Mouse (Mus musculus) left cerebral cortex, adult 18-20 months (tissue): ENCODE measurements at regions not wholly inside any gene's neighbourhood (a gene's known extent, or its start where the extent isn't known, plus 50 kb on each side); places are given as distances from the start of the nearest gene placed in this dataset.
A peak's percentile ranks its signal among the peaks of the same experiment; 100 is the strongest.

Experiments used
- DNase-seq, 2 experiments: peaks; one replicate each; pipeline ENCODE4 v3.0.0; 2021 to 2022; ENCODE audit warnings: low spot score in 2 of 2, mixed read lengths in 1 of 2

DNA sequence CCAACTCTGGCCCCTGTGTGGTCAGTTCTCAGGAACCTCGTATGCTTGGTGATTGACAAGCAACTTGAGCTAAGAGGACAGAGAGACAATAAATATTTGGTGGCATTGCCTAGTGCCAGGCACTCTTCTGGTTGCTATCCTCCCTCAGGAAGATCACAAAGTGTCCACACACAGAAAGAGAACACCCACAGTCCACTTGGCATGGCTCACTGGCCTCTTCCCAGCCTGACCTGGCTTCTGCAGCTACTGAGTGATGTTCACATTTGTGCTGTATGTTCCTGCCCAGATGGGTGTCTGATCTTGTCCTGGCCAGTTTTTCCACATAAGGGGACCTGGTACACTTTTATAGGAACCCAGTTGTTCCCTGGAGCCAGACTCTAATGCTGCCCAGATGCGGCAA, 136.8 kb upstream of the Zfp703 start:
- no peak for DNase-seq

DNA sequence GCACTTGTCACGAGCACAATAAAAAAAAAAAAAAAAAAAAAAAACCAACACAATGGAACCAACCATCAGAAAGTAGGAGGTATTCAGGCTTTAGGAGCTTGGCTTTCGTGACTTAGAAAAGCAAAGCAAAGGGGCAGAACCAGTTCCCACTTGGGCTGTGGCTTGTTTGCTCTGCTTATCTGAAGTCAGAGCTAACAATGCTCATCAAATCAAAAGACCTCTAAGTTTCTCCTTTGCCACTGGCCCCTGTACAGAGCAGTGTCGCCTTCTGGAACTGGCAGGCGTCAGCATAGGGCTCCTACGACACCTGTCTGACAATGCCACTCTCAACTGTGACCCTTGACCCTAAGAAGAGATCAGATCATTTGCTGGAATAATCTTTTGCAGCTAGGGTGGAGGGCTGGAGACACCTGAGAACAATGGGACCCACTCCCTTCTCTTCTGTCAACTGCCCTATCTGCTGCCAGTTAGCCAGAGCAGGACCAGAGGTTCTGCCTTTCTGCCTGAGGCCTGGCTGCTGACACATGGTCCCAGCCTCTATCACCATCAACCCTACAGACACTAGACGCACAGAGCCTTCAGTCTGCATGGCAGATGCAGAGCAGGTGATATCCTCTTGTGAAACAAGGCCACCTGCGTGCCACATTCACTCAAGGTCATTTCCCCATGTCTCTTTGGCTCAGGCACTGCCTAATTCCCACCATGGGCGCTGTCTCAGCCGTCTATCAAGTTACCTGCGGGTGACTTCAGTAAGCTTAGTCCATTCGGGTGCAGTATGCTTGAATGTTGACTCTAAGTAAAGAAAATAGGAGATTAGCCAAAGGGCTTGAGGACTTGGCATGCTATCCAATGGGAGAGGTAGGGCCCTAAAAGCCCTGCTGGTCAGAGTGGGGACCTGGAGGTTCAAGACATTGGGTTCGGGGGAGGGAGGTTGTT, 136.1 kb upstream of the Zfp703 start:
- DNase-seq: no peak

DNA sequence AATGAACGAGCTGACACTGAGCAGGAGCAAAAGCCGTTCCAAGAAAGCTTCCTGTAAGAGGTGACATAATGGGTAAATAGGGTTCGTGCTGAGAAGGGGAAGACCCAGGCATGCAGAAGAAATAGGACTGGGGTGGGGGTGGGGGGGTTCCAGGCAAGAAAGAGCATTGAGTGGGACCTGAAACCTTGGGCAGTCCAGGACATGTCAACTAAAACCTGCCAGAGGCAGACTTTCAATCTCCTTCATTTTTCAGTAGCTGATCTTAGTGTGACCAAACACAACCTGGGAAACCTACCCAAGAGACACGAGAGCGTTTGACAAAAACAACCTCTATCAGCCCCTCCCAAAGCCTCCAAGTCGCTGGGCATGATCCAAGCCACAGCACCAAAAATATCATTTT, 133.4 kb upstream of the Zfp703 start:
- DNase-seq: no peak

DNA sequence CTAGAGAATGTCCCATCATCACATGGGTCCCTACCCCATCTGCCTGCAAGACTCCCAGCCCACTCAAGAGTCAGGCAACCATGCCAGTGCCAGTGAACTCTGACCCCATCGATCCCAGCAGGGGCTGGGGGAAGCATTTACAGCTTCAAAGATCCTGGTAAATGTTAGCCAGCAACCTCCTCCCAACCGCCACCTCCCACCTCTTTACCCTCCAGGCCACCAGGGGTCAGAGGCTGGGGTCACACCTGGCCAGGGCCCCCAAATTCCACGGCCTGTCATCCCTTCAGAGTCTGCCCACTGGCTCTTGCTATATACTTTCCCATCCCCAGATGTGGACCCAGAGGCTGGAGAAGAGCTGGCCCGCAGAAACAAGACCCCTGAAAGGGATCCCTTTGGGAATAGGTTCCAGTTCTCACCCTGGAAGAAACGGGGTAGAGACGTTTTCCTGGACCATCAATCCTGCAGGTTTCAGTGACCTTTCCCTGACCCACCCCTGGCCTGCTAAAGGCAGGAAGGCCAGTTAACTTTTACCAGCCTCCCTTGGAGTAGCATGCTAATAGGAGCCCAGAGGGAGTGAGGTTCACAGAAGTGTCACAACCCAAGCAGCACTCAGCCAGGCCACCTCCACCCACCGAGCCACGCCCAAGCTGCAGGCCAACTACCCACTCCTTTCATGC, 132.9 kb upstream of the Zfp703 start:
- no peak for DNase-seq

DNA sequence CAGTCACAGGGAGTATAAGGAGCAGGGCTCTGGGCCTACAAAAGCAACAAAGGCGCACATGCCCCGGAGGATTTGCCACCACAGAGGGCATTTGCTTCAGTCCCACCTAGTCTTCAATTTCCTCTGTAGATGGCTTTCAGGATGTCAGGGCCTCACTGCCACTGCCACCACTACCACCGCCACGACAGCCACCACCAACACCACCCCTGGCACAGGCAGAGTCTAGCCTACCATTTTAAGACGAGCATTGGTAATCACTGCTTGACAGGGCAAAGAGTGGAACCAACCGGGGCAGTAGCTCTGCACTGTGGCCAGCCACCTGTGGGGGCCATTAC, 132.3 kb upstream of the Zfp703 start:
- DNase-seq: no peak

DNA sequence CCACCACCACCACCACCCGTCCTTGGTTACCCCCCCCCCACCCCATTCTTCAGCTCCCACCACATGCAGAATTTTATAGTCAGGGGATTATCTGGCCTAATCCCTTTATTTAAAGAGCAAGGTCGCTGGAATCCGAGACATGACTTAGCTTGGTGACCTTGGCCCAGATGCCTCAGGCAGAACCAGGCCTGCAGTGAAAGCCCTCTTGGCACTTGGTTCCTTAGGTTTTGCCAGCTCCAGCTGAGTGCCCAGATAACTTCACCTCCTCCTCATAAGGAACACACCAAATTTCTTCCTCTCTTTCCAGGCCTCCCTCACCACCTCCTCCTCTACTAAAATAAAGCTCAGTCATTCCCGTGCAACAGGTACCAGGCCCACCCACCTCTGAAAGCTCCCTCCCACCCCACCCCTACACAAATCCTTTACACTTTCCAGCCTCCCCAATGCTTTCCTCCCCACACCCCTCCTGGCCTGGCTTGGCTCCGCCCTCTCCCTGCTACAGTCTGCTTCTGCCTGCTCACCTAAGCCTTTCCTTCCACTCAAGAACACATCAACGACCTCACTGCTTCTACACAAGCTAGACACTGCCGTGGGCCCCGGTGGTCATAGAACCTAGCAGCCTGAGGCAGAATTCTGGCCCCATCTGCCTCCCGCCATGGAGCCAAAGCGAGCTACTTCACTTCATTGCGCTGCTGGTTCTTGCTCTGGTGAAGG, 131.5 kb upstream of the Zfp703 start:
- no peak for DNase-seq

DNA sequence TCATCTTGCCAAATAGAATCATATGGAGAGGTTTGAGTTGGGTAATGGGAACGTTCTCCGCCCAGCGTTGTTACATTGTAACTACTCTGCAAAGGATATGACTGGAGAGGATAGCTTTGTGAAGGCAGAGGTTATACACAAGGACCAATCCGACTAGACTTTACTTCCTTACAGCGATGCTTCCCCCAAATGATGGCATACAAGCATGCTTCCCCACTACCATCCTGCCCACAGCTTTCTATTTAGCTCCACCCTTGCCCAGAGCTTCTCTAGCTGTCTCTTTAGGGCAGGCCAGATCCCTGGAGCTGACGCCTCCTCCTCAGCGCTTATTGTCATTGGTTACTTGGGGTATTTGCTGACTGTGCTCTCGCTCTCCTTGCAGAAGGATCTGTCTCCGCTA, 130.1 kb upstream of the Zfp703 start:
- DNase-seq: no peak

DNA sequence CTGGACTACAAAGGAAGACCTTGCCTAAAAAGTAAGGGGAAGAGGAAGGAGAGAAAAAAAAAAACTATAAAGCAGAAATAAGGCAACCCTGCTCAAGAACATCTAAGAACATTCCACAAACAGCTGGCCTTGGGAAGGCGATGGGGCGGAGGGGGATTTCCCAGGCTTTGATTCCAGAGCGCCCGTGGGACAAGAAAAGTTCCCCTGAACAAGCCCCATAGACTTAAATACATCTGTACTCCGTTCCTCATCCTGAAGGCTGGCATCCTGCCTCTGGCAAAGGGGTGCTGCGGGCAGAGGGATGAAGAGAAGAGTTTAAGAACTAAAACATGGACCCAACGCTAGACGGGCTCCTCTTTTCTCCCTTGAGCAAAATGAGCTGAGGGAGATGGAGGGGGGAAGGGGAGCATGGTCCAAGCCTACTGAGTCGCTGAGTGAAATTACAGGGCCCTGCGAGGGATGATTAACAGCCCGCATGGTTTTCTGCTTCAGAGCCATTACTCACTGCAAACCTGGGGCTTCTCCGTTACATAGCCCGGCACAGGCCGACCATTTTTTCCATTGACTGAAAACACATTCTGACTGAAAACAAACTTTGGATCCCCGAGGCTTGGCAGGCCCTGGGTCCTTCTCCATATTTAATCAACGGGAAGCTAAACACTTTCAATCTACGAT, 128.9 kb upstream of the Zfp703 start:
- no peak for DNase-seq

DNA sequence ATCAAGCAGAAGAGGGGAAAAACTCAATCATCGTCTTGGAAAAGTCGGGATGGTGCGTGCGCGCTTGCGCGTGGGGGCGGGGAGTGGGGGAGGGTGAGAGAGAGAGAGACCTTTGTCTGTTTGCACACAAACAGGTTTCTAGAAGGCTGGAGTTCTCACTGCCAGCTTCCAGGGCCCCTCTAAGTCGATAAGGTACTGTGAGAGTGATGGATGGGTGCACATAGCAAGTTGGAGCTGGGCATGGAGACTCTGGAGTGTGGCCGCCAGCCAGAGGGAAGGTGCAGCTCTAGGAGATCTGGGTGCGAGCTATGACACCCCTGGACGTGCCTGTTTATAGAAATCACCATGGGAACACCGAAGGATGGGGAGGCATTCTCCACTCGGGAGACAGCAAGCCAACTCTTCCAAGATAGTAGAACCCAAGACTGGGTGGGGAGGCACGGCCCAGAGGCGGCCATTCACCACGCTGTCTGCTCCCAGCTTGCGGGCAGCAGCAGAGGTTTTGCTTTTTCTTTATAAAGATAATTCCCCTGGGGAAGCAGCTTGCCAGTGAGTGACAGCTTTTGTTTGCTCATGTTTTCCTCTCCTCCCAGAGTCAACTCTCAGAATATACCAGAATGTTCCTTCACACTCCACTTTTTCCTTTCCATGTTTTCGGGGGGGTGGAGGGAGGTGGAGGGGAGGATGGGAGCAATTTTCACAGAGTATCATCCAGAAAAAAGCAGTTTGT, 128.0 kb upstream of the Zfp703 start:
- DNase-seq: peak in 1 of 2 experiments; percentile 18

DNA sequence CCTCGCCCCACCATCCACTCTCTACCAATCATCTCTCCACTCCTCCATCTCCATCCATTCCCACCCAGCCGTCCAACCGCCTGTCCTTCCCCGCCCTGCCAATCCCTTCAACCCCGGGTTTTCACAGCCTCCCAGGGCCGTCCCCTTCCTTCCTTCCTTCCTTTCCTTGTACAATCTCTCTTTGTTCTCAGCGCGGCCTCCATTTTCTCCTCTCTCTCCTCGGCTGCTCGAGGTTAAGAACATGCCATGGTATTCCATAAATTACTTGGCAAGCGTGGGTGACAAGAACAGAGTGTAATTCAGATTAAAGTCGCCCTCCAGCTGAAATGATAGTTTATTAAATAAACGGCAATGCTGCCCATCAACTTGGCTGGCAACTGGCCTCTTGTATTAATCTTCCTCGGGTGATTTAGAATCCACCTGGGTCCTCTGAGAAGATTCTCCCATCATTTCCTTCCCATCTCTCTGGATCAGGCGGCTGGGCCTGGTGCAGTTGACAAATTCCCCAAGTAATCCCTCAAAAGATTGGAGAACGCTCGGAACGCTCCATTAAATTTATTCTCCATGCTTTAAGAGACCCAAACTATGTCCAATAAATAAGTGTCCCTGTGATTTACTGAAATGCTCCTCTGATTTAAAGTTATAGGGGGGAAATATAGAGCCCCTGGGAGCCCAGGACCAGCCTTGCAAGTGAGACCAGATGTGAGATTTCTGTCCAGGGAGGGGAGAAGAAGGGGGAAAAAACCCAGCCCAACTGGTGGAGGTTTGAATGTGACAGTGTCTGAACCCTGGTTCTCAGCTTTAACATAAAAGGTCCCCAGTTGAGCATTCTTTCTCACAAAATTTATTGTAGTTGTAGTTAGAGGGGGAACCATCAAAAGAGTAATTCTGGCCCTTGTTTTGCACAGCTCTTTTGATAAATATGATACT, 125.0 kb upstream of the Zfp703 start:
- no peak for DNase-seq

DNA sequence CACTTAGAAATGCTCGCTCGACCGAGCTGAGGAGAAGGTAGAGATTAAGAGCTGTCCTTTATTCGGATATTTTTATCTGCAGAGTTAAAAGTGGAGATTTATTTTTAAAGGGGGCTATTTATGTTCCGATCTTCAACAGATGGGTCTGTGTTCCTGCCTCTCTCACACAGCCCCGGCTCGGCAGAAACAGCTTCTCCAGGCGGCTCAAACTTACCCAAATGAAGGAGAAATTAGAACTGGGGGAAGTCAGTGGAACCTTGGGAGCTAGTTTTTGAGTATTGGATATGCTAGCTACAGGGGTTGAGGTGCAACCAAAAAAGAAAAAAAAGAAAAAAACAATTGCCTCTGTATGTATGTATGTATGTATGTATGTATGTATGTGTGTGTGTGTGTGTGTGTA, 124.2 kb upstream of the Zfp703 start:
- no peak for DNase-seq

DNA sequence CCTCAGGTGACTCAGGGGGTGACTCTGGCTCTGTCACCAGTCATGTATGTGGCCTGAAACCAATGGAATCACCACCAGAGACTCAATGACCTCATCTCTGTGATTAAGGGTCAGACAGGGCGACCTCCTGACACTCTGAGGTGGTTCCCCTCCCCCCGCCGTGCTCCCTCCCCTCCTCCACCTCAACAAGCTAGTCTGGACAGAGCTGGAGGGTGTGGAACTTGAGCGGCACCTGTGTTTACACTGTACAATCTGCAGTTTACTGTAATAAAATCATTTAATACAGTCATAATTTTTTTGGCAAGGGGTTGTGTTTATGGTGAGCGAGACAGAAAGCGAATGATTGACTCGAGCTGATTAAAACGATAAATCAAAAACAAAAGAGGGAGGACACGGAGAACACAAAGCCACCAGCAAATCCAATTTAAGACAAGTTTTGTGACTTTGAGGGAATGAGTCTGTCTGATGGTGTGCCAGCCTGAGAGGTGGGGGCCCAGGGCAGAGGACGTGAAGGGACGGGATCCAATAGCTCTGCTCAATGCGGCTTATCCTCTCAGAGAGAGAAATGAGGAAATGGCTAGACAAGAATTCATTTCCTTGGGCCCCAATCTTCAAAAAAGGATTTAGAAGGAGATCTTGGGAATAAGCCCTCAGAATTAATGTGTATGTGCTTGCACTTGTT, 122.4 kb upstream of the Zfp703 start:
- DNase-seq: no peak

DNA sequence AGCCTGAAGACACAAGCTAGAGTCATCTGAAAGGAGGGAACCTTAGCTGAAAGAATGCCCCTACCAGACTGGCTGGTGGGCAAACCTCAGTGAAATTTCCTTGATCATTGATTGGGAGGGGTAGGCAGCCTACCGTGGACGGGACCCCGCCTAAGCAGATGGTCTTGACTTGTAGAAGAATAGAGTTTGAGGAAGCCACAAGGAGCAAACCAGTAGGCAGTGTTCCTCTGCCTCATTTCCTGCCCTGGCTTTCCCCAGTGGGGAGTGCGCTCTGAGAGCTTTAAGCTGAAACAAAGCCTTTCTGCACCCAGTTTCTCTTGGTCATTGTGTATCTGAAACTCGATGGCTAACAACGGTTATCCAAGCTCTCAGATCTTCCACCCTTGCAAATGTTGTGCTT, 121.9 kb upstream of the Zfp703 start:
- DNase-seq: no peak

DNA sequence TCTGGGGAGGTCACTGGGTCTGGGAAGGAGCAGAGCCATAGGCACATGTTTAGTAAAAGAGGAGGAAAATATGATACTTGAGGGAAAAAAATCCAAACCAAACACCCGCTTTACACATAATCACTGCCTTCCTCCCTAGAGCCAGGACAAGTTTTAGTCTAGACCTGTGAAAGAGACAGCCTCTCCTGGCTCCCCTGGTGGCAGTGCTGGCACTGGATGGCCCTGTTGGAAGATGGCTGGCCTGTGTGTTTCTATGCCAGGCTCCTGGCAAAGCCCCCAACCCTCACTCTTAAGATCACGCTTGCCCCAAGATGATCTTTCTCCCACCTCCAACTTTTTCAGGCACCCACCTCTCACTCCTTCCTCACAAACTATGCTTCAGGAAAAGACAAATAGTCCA, 112.6 kb upstream of the Zfp703 start:
- DNase-seq: no peak

DNA sequence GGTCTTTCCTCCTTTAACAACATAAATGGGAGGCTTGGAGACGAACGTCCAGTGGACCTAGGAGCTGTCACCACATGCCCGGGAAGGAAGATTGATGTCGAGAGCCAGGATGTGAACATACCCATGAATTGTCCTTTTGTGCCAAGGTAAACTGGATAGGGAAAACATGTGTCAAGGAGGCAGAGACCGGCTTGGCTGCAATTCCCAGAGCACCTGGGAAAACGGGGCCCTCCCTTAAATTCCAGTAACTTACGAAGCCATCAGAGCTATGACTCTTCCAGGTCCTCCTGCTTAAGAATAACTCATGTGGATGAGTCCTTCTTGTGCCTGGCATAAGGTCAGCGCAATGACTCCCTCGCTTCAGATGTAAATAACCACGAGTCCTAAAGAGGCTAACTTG, 112.2 kb upstream of the Zfp703 start:
- DNase-seq: no peak

DNA sequence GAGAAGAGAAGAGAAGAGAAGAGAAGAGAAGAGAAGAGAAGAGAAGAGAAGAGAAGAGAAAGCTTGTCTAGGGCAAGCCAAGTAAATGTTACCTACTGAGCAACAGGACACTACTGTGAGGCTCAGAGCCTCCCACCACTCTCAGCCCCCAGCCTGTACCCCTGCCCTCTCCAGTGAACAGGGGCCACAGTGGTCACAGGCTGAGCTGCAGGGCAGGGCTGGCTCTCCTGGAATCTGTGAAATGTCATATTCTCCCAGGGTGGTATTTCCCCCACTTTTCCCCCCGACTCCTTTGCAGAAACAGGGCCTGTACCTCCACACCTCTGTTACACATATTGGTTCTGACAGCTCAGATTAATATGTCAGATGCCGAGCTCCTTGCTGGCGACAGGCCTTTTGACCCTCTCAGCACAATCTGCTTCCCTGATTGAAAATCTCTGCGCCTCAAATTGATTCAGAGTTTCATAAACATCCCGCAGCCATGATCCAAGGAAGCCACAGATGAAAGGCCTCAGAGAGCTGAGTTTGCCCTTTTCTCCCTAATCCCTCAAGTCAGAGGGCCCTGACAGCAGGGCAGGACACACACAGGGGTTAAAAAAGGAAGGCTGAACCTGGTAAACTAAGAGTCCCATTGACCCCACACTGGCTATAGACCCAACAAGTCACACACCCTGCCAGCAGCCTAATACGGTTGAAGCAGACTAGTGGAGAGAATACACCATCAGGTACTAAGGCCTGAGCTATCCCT, 108.8 kb upstream of the Zfp703 start:
- no peak for DNase-seq

DNA sequence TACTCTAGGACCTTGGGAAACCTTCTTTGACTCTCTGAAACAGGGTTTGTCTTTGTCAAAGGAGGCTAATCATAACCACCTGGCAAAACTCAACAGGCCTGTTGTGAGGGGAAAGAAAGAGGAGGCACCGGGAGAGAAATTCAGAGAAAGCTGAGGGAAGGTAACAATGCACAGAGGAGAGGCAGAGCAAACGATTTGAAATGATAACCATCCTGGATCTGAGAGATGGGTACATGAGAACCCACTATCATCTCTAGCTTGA, 108.3 kb upstream of the Zfp703 start:
- DNase-seq: no peak

DNA sequence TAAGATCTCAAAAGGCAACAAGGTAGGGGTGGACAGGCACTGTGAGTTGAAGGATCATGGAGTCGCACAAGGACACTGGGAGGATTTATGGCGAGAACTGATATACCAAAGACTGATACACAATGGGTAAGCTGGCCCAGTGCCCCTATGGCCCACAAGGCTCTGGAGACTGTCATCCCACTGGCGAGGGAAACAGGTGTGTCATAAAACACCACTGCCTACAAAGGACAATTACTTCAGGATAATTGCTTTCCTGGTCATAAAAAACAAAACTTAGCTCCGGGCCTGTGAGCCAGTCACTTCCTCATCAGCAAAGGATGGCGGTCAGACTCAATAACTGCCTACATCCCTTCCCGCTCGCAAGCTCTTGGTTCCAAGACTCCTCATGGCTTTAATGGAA, 105.3 kb upstream of the Zfp703 start:
- DNase-seq: no peak

DNA sequence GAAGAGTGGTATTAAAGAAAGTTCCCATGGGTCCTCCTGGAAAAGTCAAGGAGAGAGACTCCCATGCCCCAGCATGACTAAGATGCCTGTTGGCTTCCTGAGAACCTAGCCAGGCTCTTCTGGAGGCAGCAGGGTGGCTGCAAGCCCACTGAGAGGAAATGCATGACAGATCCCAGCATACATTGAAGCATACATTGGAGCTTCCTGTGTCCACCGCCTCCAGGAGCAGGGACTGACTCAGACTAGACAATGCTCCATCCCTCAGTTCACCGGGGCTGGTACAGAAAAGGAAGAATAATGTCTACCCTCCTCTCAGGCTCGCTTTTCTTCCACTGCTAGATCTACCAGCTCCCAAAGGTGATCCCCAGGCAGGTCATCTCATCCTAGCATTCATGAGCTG, 104.7 kb upstream of the Zfp703 start:
- DNase-seq: peak; percentile 25 to 26
